Mouse (Mus musculus) heart, embryonic 11.5 days (tissue): ENCODE results near the gene Ell. TPM values are rescaled to one million over a fixed set of nuclear protein-coding genes. Genes with fewer than 3 reads are reported as not detected.

Experiments used
- ATAC-seq: fragments of 200-750 bp; cut with Nextera tagmentation; replicated peaks from 2 replicates; pipeline ENCODE4 v1.8.0; 2017; ENCODE audit warnings: moderate library complexity; ENCODE audit not compliant: insufficient number of reproducible peaks, low FRiP score, low TSS enrichment
- H3K27ac ChIP-seq: fragments of 300-500 bp; sonication (generic); 2 replicates; pipeline ENCODE4 v1.5.1; 2014; ENCODE audit warnings: mild to moderate bottlenecking, low read depth, low read length
- H3K27me3 ChIP-seq: fragments of 300-500 bp; sonication (generic); 2 replicates; pipeline ENCODE4 v1.6.1; 2014; ENCODE audit warnings: mild to moderate bottlenecking, low read length, mixed read lengths; ENCODE audit not compliant: control insufficient read depth, insufficient read depth
- H3K36me3 ChIP-seq: fragments of 300-500 bp; sonication (generic); 2 replicates; pipeline ENCODE4 v1.6.1; 2014; ENCODE audit warnings: mild to moderate bottlenecking, low read length, moderate library complexity, mixed read lengths; ENCODE audit not compliant: control insufficient read depth, insufficient read depth
- H3K4me1 ChIP-seq: fragments of 300-500 bp; sonication (generic); 2 replicates; pipeline ENCODE4 v1.6.1; 2014; ENCODE audit warnings: low read length; ENCODE audit not compliant: control insufficient read depth, insufficient read depth
- H3K4me2 ChIP-seq: fragments of 300-500 bp; sonication (generic); 2 replicates; pipeline ENCODE4 v1.6.1; 2014; ENCODE audit warnings: mild to moderate bottlenecking, moderate library complexity
- H3K4me3 ChIP-seq: fragments of 300-500 bp; sonication (generic); 2 replicates; pipeline ENCODE4 v1.5.1; 2014; ENCODE audit warnings: low read depth, low read length
- H3K9ac ChIP-seq: fragments of 300-500 bp; sonication (generic); 2 replicates; pipeline ENCODE4 v1.6.1; 2014; ENCODE audit warnings: mild to moderate bottlenecking, low read depth, low read length, moderate library complexity
- H3K9me3 ChIP-seq: fragments of 300-500 bp; sonication (generic); replicated peaks from 2 replicates; pipeline ENCODE4 v1.6.1; 2016; ENCODE audit warnings: low read length; ENCODE audit not compliant: control insufficient read depth
- WGBS: fragments of 180-500 bp; shearing (Covaris S2); extraction: QIAGEN DNeasy Blood & Tissue Kit; methylation state at CpG from one replicate; pipeline ENCODE4 v1.1.7; 2014; ENCODE audit not compliant: insufficient replicate concordance; 5-methylcytosine and 5-hydroxymethylcytosine counted together
- polyA plus RNA-seq: library from polyadenylated mRNA; unstranded; fragments of >200 nt; fragmentation: Nextera tagmentation; extraction: Ambion mirVana; gene quantifications from 2 replicates; pipeline ENCODE4 v1.2.1, GENCODE M21; 2014

Ell gene
- polyA plus RNA-seq = 14.1 and 14.7 TPM in 2 replicates

- peak; percentile 83 for ATAC-seq
- peaks cover 31% of the 10 kb centered on the region for H3K4me1 ChIP-seq
Observed at GRCm38 (mm10) chr8:70539077-70539813, at the start of gene Ell. Ell (plus strand) TSS chr8:70539457.

DNA sequence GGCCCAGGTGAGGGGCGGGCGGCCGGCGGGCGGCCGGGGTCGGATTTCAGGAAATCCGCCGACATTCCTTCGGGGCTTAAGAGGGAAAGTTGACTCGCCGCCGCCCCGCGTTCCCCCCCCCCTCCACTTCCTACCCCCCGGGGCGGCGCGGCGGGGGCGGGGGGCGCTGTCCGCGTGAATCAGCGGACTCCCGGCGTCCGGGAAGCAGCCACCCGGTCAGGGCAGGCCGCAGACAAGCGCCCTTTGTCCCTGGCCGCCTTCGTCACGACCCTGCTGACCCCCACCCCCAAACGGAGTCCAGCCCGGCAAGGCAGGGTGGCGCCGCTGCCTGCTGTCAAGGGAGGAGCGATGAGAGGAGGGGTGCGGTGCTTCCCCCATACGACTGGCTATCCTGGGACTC is 49.7 kb upstream of the Ell start:
- no peak for ATAC-seq
- Histone ChIP-seq H3K9ac (peak overlapping the region; percentile 46; the same call in 1 of the 2 replicates), H3K27me3 (peaks cover 98% of the 10 kb centered on the region), H3K36me3 (no peaks in the 10 kb centered on the region), H3K9me3 (no peaks in the 10 kb centered on the region), H3K4me3 (peak overlapping the region; percentile 46), H3K4me1 (peaks cover 47% of the 10 kb centered on the region), H3K4me2 (peak overlapping the region; percentile 70), H3K27ac (no peak overlapping the region)
- under 1% methylated on average over 26 of the region's 41 CpGs for WGBS

More at GRCm38 (mm10) chr8:70539077-70539813, at the start of gene Ell:
- Histone ChIP-seq H3K4me3 (peak within 1 kb of the TSS; percentile 88), H3K9ac (peak within 1 kb of the TSS; percentile 91), H3K9me3 (no peaks in the 10 kb centered on the region), H3K27me3 (no peaks in the 10 kb centered on the region), H3K36me3 (peaks cover 12% of the 10 kb centered on the region), H3K27ac (peak within 1 kb of the TSS; percentile 95), H3K4me2 (peak within 1 kb of the TSS; percentile 98)
- under 1% methylated on average over 58 of the region's 58 CpGs for WGBS

GRCm38 (mm10) chr8:70490061-70490879 is 49.0 kb upstream of the Ell start:
- Histone ChIP-seq H3K4me2 (peak overlapping the region; percentile 70), H3K4me1 (peaks cover 48% of the 10 kb centered on the region)

DNA sequence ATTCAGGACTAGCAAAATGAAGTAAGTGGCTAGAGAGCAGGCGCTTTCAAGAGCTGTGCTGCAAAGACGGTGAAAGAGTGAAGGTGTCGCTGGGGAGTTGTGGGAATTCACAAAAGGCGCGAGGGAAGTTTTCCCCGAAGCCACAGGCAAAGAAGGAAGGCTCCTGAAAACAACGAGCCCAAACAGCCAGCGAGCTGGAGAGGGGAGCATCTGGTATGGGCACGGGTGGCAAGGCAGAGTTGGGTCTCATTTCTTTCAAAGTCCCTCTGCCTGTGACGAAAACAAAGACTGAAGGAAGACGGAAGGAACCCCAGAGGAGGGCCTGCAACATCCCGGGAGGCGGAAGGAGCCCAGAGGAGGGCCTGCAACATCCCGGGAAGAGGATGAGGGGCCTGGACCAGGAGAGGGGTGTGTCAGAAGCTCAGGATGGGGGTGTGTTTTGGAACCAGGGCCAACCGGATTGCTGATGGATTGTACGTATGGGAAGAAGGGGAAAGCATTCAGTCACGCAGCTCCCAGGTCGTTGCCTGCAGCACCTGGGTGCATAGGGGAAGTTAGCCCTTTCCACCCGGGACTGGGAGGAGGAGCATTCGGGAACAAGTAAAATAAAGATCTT is 48.3 kb upstream of the Ell start:
- WGBS = 4% methylated on average over 20 of the region's 20 CpGs
- H3K4me1 ChIP-seq = peaks cover 53% of the 10 kb centered on the region

More at GRCm38 (mm10) chr8:70490061-70490879, 49.0 kb upstream of the Ell start:
- H3K9me3 ChIP-seq = no peaks in the 10 kb centered on the region
- ATAC-seq = no peak
- H3K36me3 ChIP-seq = no peaks in the 10 kb centered on the region
- H3K4me3 ChIP-seq = no peak overlapping the region; the same call in 1 of the 2 replicates
- H3K27me3 ChIP-seq = peaks cover 98% of the 10 kb centered on the region
- 15% methylated on average over 10 of the region's 10 CpGs for WGBS
- H3K27ac ChIP-seq = no peak overlapping the region
- no peak overlapping the region for H3K9ac ChIP-seq

GRCm38 (mm10) chr8:70492664-70493640 is 46.3 kb upstream of the Ell start, which contains the start of gene Crlf1:
Crlf1 (plus strand) TSS chr8:70493158.
- no peak within 1 kb of the TSS for H3K27ac ChIP-seq
- H3K9ac ChIP-seq = peak within 1 kb of the TSS; percentile 28; the same call in 1 of the 2 replicates
- peaks cover 48% of the 10 kb centered on the region for H3K4me1 ChIP-seq
- no peaks in the 10 kb centered on the region for H3K36me3 ChIP-seq
- H3K4me3 ChIP-seq = peak within 1 kb of the TSS; percentile 49
- H3K27me3 ChIP-seq = peaks cover 96% of the 10 kb centered on the region
- peak within 1 kb of the TSS; percentile 74 for H3K4me2 ChIP-seq
- WGBS = under 1% methylated on average over 57 of the region's 93 CpGs
- no peaks in the 10 kb centered on the region for H3K9me3 ChIP-seq
- no peak for ATAC-seq

More for the DNA sequence above, 48.3 kb upstream of the Ell start:
- no peak overlapping the region for H3K27ac ChIP-seq
- no peaks in the 10 kb centered on the region for H3K36me3 ChIP-seq
- peaks cover 98% of the 10 kb centered on the region for H3K27me3 ChIP-seq
- H3K9ac ChIP-seq = no peak overlapping the region
- H3K4me3 ChIP-seq = no peak overlapping the region
- ATAC-seq = no peak
- peak overlapping the region; percentile 8; the same call in 1 of the 2 replicates for H3K4me2 ChIP-seq
- no peaks in the 10 kb centered on the region for H3K9me3 ChIP-seq

- H3K4me3 ChIP-seq = peak overlapping the region; percentile 49
- peak overlapping the region; percentile 74 for H3K4me2 ChIP-seq
- H3K4me1 ChIP-seq = peaks cover 39% of the 10 kb centered on the region
- H3K27me3 ChIP-seq = peaks cover 96% of the 10 kb centered on the region
- H3K36me3 ChIP-seq = no peaks in the 10 kb centered on the region
- 3% methylated on average over 46 of the region's 47 CpGs for WGBS
- no peak overlapping the region for H3K27ac ChIP-seq
- ATAC-seq = no peak; the same call in 1 of the 2 replicates
- peak overlapping the region; percentile 28; the same call in 1 of the 2 replicates for H3K9ac ChIP-seq
- no peaks in the 10 kb centered on the region for H3K9me3 ChIP-seq
Observed at GRCm38 (mm10) chr8:70493692-70494415, 45.4 kb upstream of the Ell start.

GRCm38 (mm10) chr8:70494416-70494945 is 44.8 kb upstream of the Ell start:
- no peak overlapping the region for H3K9ac ChIP-seq
- no peak overlapping the region for H3K27ac ChIP-seq
- H3K9me3 ChIP-seq = no peaks in the 10 kb centered on the region
- H3K36me3 ChIP-seq = no peaks in the 10 kb centered on the region
- 1% methylated on average over 28 of the region's 28 CpGs for WGBS
- ATAC-seq = no peak
- 0 out of 2 replicates have a peak overlapping the region, but pooled peaks have one; percentile 8 for H3K4me3 ChIP-seq
- H3K4me2 ChIP-seq = no peak overlapping the region; the same call in 1 of the 2 replicates
- peaks cover 96% of the 10 kb centered on the region for H3K27me3 ChIP-seq
- peaks cover 33% of the 10 kb centered on the region for H3K4me1 ChIP-seq
